Mouse (Mus musculus): ENCODE results near the gene Ints5. TPM values are rescaled to one million over a fixed set of nuclear protein-coding genes. Genes with fewer than 3 reads are reported as not detected.

Gene Ints5
- polyA plus RNA-seq, 1 experiment from 2014 or later, result 21.1 TPM

- Histone ChIP-seq H3K36me3 (ENCODE audit: control insufficient read depth, insufficient read depth) (peaks cover 5% of the 10 kb centered on the region; the same call in 1 of the 2 replicates), H3K9me3 (replicated peaks; ENCODE audit: control insufficient read depth, low read length) (no peaks in the 10 kb centered on the region), H3K4me2 (ENCODE audit: low read depth, low read length) (peak overlapping the region; percentile 99), H3K27me3 (ENCODE audit: control insufficient read depth, insufficient read depth, low read depth, low read length) (no peaks in the 10 kb centered on the region), H3K4me1 (ENCODE audit: control insufficient read depth, low read depth, low read length) (peaks cover 41% of the 10 kb centered on the region), H3K27ac (ENCODE audit: low read length) (no peak overlapping the region), H3K9ac (ENCODE audit: low read depth, low read length) (peak overlapping the region; percentile 88), H3K4me3 (ENCODE audit: low read depth, low read length) (peak overlapping the region; percentile 90)
- ATAC-seq (ENCODE audit: low read depth), result no peak
- WGBS (ENCODE audit: insufficient replicate concordance), result 75% methylated on average over 7 of the region's 7 CpGs
Measured at GRCm38 (mm10) chr19:8930771-8931170, 38.0 kb downstream of the Ints5 start.

GRCm38 (mm10) chr19:8936736-8937135, 43.9 kb downstream of the Ints5 start:
- no peak overlapping the region for H3K4me2 ChIP-seq (ENCODE audit: low read depth, low read length)
- H3K9me3 ChIP-seq (replicated peaks; ENCODE audit: control insufficient read depth, low read length), result no peaks in the 10 kb centered on the region
- H3K36me3 ChIP-seq (ENCODE audit: control insufficient read depth, insufficient read depth), result peaks cover 12% of the 10 kb centered on the region; the same call in 1 of the 2 replicates
- H3K4me3 ChIP-seq (ENCODE audit: low read depth, low read length), result no peak overlapping the region
- no peaks in the 10 kb centered on the region for H3K27me3 ChIP-seq (ENCODE audit: control insufficient read depth, insufficient read depth, low read depth, low read length)
- H3K4me1 ChIP-seq (ENCODE audit: control insufficient read depth, low read depth, low read length), result peaks cover 10% of the 10 kb centered on the region
- WGBS (ENCODE audit: insufficient replicate concordance), result 85% methylated on average over 2 of the region's 2 CpGs
- no peak overlapping the region for H3K27ac ChIP-seq (ENCODE audit: low read length)
- no peak for ATAC-seq (ENCODE audit: low read depth)
- H3K9ac ChIP-seq (ENCODE audit: low read depth, low read length), result no peak overlapping the region

- Histone ChIP-seq H3K4me2 (ENCODE audit: low read depth, low read length) (peak overlapping the region; percentile 80), H3K9ac (ENCODE audit: low read depth, low read length) (no peak overlapping the region), H3K9me3 (replicated peaks; ENCODE audit: control insufficient read depth, low read length) (no peaks in the 10 kb centered on the region), H3K27me3 (ENCODE audit: control insufficient read depth, insufficient read depth, low read depth, low read length) (no peaks in the 10 kb centered on the region), H3K4me3 (ENCODE audit: low read depth, low read length) (no peak overlapping the region), H3K36me3 (ENCODE audit: control insufficient read depth, insufficient read depth) (peaks cover 16% of the 10 kb centered on the region), H3K4me1 (ENCODE audit: control insufficient read depth, low read depth, low read length) (peaks cover 36% of the 10 kb centered on the region), H3K27ac (ENCODE audit: low read length) (no peak overlapping the region)
- WGBS (ENCODE audit: insufficient replicate concordance), result 78% methylated on average over 15 of the region's 15 CpGs
- ATAC-seq (ENCODE audit: low read depth), result no peak
Measured at GRCm38 (mm10) chr19:8940526-8941133, 47.8 kb downstream of the Ints5 start.

- Histone ChIP-seq H3K9me3 (replicated peaks; ENCODE audit: control insufficient read depth, low read length) (no peaks in the 10 kb centered on the region), H3K4me2 (ENCODE audit: low read depth, low read length) (peak overlapping the region; percentile 80), H3K27me3 (ENCODE audit: control insufficient read depth, insufficient read depth, low read depth, low read length) (no peaks in the 10 kb centered on the region), H3K27ac (ENCODE audit: low read length) (peak overlapping the region; percentile 98), H3K4me1 (ENCODE audit: control insufficient read depth, low read depth, low read length) (peaks cover 41% of the 10 kb centered on the region), H3K9ac (ENCODE audit: low read depth, low read length) (peak overlapping the region; percentile 96), H3K4me3 (ENCODE audit: low read depth, low read length) (peak overlapping the region; percentile 78), H3K36me3 (ENCODE audit: control insufficient read depth, insufficient read depth) (peaks cover 21% of the 10 kb centered on the region)
- WGBS (ENCODE audit: insufficient replicate concordance), result 49% methylated on average over 10 of the region's 10 CpGs
- no peak for ATAC-seq (ENCODE audit: low read depth)
Measured at GRCm38 (mm10) chr19:8941136-8941514, 48.3 kb downstream of the Ints5 start.

- H3K9ac ChIP-seq (ENCODE audit: low read depth, low read length), result peak within 1 kb of the TSS; percentile 96
- under 1% methylated on average over 64 of the region's 64 CpGs for WGBS (ENCODE audit: insufficient replicate concordance)
- H3K27me3 ChIP-seq (ENCODE audit: control insufficient read depth, insufficient read depth, low read depth, low read length), result no peaks in the 10 kb centered on the region
- peak within 1 kb of the TSS; percentile 98 for H3K27ac ChIP-seq (ENCODE audit: low read length)
- peaks cover 46% of the 10 kb centered on the region for H3K4me1 ChIP-seq (ENCODE audit: control insufficient read depth, low read depth, low read length)
- peak within 1 kb of the TSS; percentile 78 for H3K4me3 ChIP-seq (ENCODE audit: low read depth, low read length)
- peaks cover 24% of the 10 kb centered on the region for H3K36me3 ChIP-seq (ENCODE audit: control insufficient read depth, insufficient read depth)
- peak within 1 kb of the TSS; percentile 80 for H3K4me2 ChIP-seq (ENCODE audit: low read depth, low read length)
- H3K9me3 ChIP-seq (replicated peaks; ENCODE audit: control insufficient read depth, low read length), result no peaks in the 10 kb centered on the region
- peak; percentile 93 for ATAC-seq (ENCODE audit: low read depth)
Measured at GRCm38 (mm10) chr19:8941515-8942217, 48.9 kb downstream of the Ints5 start, which contains the start of gene Mta2. Mta2 (plus strand) TSS chr19:8941875.

GRCm38 (mm10) chr19:8942276-8942964, 49.6 kb downstream of the Ints5 start:
- 0% methylated on average over 46 of the region's 46 CpGs for WGBS (ENCODE audit: insufficient replicate concordance)
- peaks cover 29% of the 10 kb centered on the region for H3K36me3 ChIP-seq (ENCODE audit: control insufficient read depth, insufficient read depth)

GRCm38 (mm10) chr19:8943047-8943446, 50.2 kb downstream of the Ints5 start:
- ATAC-seq (ENCODE audit: low read depth), result no peak
- H3K4me1 ChIP-seq (ENCODE audit: control insufficient read depth, low read depth, low read length), result peaks cover 53% of the 10 kb centered on the region

More at GRCm38 (mm10) chr19:8942276-8942964, 49.6 kb downstream of the Ints5 start:
- H3K9me3 ChIP-seq (replicated peaks; ENCODE audit: control insufficient read depth, low read length), result no peaks in the 10 kb centered on the region
- ATAC-seq (ENCODE audit: low read depth), result peak; percentile 16
- H3K4me2 ChIP-seq (ENCODE audit: low read depth, low read length), result peak overlapping the region; percentile 80
- peak overlapping the region; percentile 98 for H3K27ac ChIP-seq (ENCODE audit: low read length)
- peak overlapping the region; percentile 78 for H3K4me3 ChIP-seq (ENCODE audit: low read depth, low read length)
- no peaks in the 10 kb centered on the region for H3K27me3 ChIP-seq (ENCODE audit: control insufficient read depth, insufficient read depth, low read depth, low read length)
- peak overlapping the region; percentile 96 for H3K9ac ChIP-seq (ENCODE audit: low read depth, low read length)
- peaks cover 52% of the 10 kb centered on the region for H3K4me1 ChIP-seq (ENCODE audit: control insufficient read depth, low read depth, low read length)

GRCm38 (mm10) chr19:8944062-8944461, 51.3 kb downstream of the Ints5 start:
- H3K4me2 ChIP-seq (ENCODE audit: low read depth, low read length), result peak overlapping the region; percentile 80
- no peaks in the 10 kb centered on the region for H3K9me3 ChIP-seq (replicated peaks; ENCODE audit: control insufficient read depth, low read length)
- peak overlapping the region; percentile 96 for H3K9ac ChIP-seq (ENCODE audit: low read depth, low read length)
- H3K36me3 ChIP-seq (ENCODE audit: control insufficient read depth, insufficient read depth), result peaks cover 40% of the 10 kb centered on the region
- H3K27ac ChIP-seq (ENCODE audit: low read length), result peak overlapping the region; percentile 98
- peak; percentile 25; the same call in 1 of the 2 replicates for ATAC-seq (ENCODE audit: low read depth)
- no peaks in the 10 kb centered on the region for H3K27me3 ChIP-seq (ENCODE audit: control insufficient read depth, insufficient read depth, low read depth, low read length)
- peaks cover 53% of the 10 kb centered on the region for H3K4me1 ChIP-seq (ENCODE audit: control insufficient read depth, low read depth, low read length)
- peak overlapping the region; percentile 78 for H3K4me3 ChIP-seq (ENCODE audit: low read depth, low read length)
- 10% methylated on average over 5 of the region's 5 CpGs for WGBS (ENCODE audit: insufficient replicate concordance)

More at GRCm38 (mm10) chr19:8943047-8943446, 50.2 kb downstream of the Ints5 start:
- peak overlapping the region; percentile 96 for H3K9ac ChIP-seq (ENCODE audit: low read depth, low read length)
- peak overlapping the region; percentile 98 for H3K27ac ChIP-seq (ENCODE audit: low read length)
- peaks cover 31% of the 10 kb centered on the region for H3K36me3 ChIP-seq (ENCODE audit: control insufficient read depth, insufficient read depth)
- peak overlapping the region; percentile 78 for H3K4me3 ChIP-seq (ENCODE audit: low read depth, low read length)
- no peaks in the 10 kb centered on the region for H3K27me3 ChIP-seq (ENCODE audit: control insufficient read depth, insufficient read depth, low read depth, low read length)
- peak overlapping the region; percentile 80 for H3K4me2 ChIP-seq (ENCODE audit: low read depth, low read length)
- WGBS (ENCODE audit: insufficient replicate concordance), result 36% methylated on average over 2 of the region's 2 CpGs
- H3K9me3 ChIP-seq (replicated peaks; ENCODE audit: control insufficient read depth, low read length), result no peaks in the 10 kb centered on the region

All from liver, embryonic 16.5 days (tissue).